In the genomic region with DNA sequence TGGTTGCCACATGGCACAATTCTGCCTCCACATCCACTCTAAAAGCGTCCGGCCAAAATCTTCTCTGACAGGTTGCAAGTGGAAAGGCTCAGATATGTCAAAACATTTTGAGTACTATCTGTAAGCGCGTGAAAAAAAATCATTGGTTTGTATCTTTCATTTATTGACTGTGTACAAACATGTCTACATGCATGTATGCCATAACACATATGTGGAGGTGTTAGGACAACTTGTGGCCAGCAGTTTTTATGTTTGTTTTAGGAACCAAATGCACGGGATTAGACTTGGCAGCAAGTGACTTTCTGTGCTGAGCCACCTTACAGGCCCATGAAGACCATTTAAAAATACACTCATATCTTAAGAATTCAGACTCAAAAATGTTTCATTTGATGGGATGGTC, we compare ENCODE assay signal across 17 mouse cellular contexts.
DNase-seq lines count a peak whose midpoint lies in the region; ATAC-seq lines count a peak whose summit lies in the region.
"Had no signal": no experiment of that assay in that cellular context is flagged by ENCODE, and none has a peak within 500 bp of the region (broad histone marks: within the 10 kb centered on the region; RNA-seq: fewer than 3 reads in every experiment).

No protein-coding gene starts in this region.

- H3K27me3 ChIP-seq in forebrain, embryonic 14.5 days (replicated peaks; ENCODE audit: control insufficient read depth, insufficient read depth, low read length) = no peaks in the 10 kb centered on the region
- no peaks in the 10 kb centered on the region for H3K27me3 ChIP-seq in forebrain, embryonic 11.5 days (ENCODE audit: control insufficient read depth, insufficient read depth, low read length)
- peaks cover 4% of the 10 kb centered on the region; the same call in 1 of the 2 replicates for H3K27me3 ChIP-seq in forebrain, embryonic 16.5 days (replicated peaks; ENCODE audit: control insufficient read depth, insufficient read depth, low read length)
- peaks cover 3% of the 10 kb centered on the region; the same call in 1 of the 2 replicates for H3K27me3 ChIP-seq in forebrain, embryonic 12.5 days
- H3K27me3 ChIP-seq in midbrain, embryonic 11.5 days (ENCODE audit: control insufficient read depth, insufficient read depth, low read length) = no peaks in the 10 kb centered on the region
- H3K27me3 ChIP-seq in midbrain, embryonic 13.5 days = no peaks in the 10 kb centered on the region
- H3K27me3 ChIP-seq: embryonic facial prominence, embryonic 12.5 days had no signal

- no peak overlapping the region for H3K4me2 ChIP-seq in forebrain, embryonic 14.5 days (ENCODE audit: low read length)
- no peak overlapping the region for H3K4me2 ChIP-seq in forebrain, embryonic 11.5 days (ENCODE audit: low read depth, low read length, severe bottlenecking)
- H3K4me2 ChIP-seq in forebrain, embryonic 16.5 days (ENCODE audit: low read length) = no peak overlapping the region
- H3K4me2 ChIP-seq in forebrain, embryonic 12.5 days = no peak overlapping the region
- no peak overlapping the region for H3K4me2 ChIP-seq in midbrain, embryonic 11.5 days
- no peak overlapping the region for H3K4me2 ChIP-seq in midbrain, embryonic 13.5 days (replicated peaks)
- H3K4me2 ChIP-seq: embryonic facial prominence, embryonic 12.5 days had no signal

- 76% methylated on average over 5 of the region's 5 CpGs for WGBS in forebrain, embryonic 14.5 days
- WGBS in forebrain, embryonic 11.5 days = 91% methylated on average over 5 of the region's 5 CpGs
- 70% methylated on average over 5 of the region's 5 CpGs for WGBS in forebrain, embryonic 16.5 days
- WGBS in forebrain, embryonic 12.5 days = 85% methylated on average over 5 of the region's 5 CpGs
- WGBS in midbrain, embryonic 11.5 days = 91% methylated on average over 5 of the region's 5 CpGs
- 94% methylated on average over 5 of the region's 5 CpGs for WGBS in midbrain, embryonic 13.5 days

- ATAC-seq in forebrain, embryonic 14.5 days = peak; percentile 62; the same call in 1 of the 2 replicates
- ATAC-seq in forebrain, embryonic 11.5 days (replicated peaks; ENCODE audit: low FRiP score) = no peak
- peak; percentile 57 for ATAC-seq in forebrain, embryonic 16.5 days
- ATAC-seq in forebrain, embryonic 12.5 days (ENCODE audit: low FRiP score) = no peak
- no peak for ATAC-seq in midbrain, embryonic 11.5 days (ENCODE audit: low FRiP score)
- ATAC-seq in midbrain, embryonic 13.5 days = no peak

- no peak overlapping the region for H3K27ac ChIP-seq in forebrain, embryonic 14.5 days (ENCODE audit: low read depth, low read length)
- no peak overlapping the region for H3K27ac ChIP-seq in forebrain, embryonic 11.5 days (ENCODE audit: low read depth, low read length)
- H3K27ac ChIP-seq in forebrain, embryonic 16.5 days (ENCODE audit: low read length) = no peak overlapping the region
- H3K27ac ChIP-seq in forebrain, embryonic 12.5 days = no peak overlapping the region
- no peak overlapping the region for H3K27ac ChIP-seq in midbrain, embryonic 11.5 days (ENCODE audit: low read depth, low read length)
- no peak overlapping the region for H3K27ac ChIP-seq in midbrain, embryonic 13.5 days
- H3K27ac ChIP-seq: embryonic facial prominence, embryonic 10.5 days; embryonic facial prominence, embryonic 12.5 days had no signal

- H3K4me3 ChIP-seq in forebrain, embryonic 14.5 days (ENCODE audit: low read depth, low read length) = no peak overlapping the region
- H3K4me3 ChIP-seq in forebrain, embryonic 11.5 days (ENCODE audit: low read depth, low read length) = no peak overlapping the region
- H3K4me3 ChIP-seq in forebrain, embryonic 16.5 days (replicated peaks; ENCODE audit: low read length) = no peak overlapping the region
- H3K4me3 ChIP-seq in forebrain, embryonic 12.5 days (replicated peaks) = no peak overlapping the region
- no peak overlapping the region for H3K4me3 ChIP-seq in midbrain, embryonic 11.5 days (ENCODE audit: low read depth, low read length)
- H3K4me3 ChIP-seq in midbrain, embryonic 13.5 days (replicated peaks) = no peak overlapping the region
- H3K4me3 ChIP-seq: embryonic facial prominence, embryonic 10.5 days; embryonic facial prominence, embryonic 12.5 days had no signal

- peak; percentile 63 for DNase-seq in forebrain, embryonic 14.5 days (ENCODE audit: low spot score)
- DNase-seq in forebrain, embryonic 11.5 days (ENCODE audit: low spot score) = no peak
- DNase-seq in midbrain, embryonic 11.5 days (ENCODE audit: low spot score, missing footprints) = peak; percentile 44
- DNase-seq in ovary, postnatal 36 days (ENCODE audit: low spot score) = no peak
- DNase-seq: adrenal gland, adult 2 months; adrenal gland, postnatal 10 days; adrenal gland, postnatal 25 days; cerebellum, adult 11-12 months; cerebellum, adult 2 months; cerebellum, adult 9-10 months; cerebellum, postnatal 10 days; cerebellum, postnatal 25 days had no signal

- no peaks in the 10 kb centered on the region for H3K9me3 ChIP-seq in forebrain, embryonic 14.5 days (replicated peaks; ENCODE audit: control insufficient read depth, low read length)
- no peaks in the 10 kb centered on the region for H3K9me3 ChIP-seq in forebrain, embryonic 11.5 days (ENCODE audit: control insufficient read depth, low read length)
- H3K9me3 ChIP-seq in forebrain, embryonic 16.5 days (ENCODE audit: control insufficient read depth, low read length) = no peaks in the 10 kb centered on the region
- H3K9me3 ChIP-seq in forebrain, embryonic 12.5 days = no peaks in the 10 kb centered on the region
- H3K9me3 ChIP-seq in midbrain, embryonic 11.5 days (ENCODE audit: control insufficient read depth, low read length) = no peaks in the 10 kb centered on the region
- H3K9me3 ChIP-seq in midbrain, embryonic 13.5 days = no peaks in the 10 kb centered on the region
- H3K9me3 ChIP-seq: embryonic facial prominence, embryonic 10.5 days; embryonic facial prominence, embryonic 12.5 days had no signal

- no peaks in the 10 kb centered on the region for H3K36me3 ChIP-seq in forebrain, embryonic 14.5 days (ENCODE audit: control insufficient read depth, insufficient read depth, low read length)
- no peaks in the 10 kb centered on the region for H3K36me3 ChIP-seq in forebrain, embryonic 11.5 days (ENCODE audit: control insufficient read depth, insufficient read depth, low read length)
- H3K36me3 ChIP-seq in forebrain, embryonic 16.5 days (ENCODE audit: control insufficient read depth, insufficient read depth) = no peaks in the 10 kb centered on the region
- H3K36me3 ChIP-seq in forebrain, embryonic 12.5 days (replicated peaks) = no peaks in the 10 kb centered on the region
- H3K36me3 ChIP-seq in midbrain, embryonic 11.5 days (ENCODE audit: control insufficient read depth, insufficient read depth, low read length) = no peaks in the 10 kb centered on the region
- H3K36me3 ChIP-seq in midbrain, embryonic 13.5 days = no peaks in the 10 kb centered on the region
- H3K36me3 ChIP-seq: embryonic facial prominence, embryonic 10.5 days; embryonic facial prominence, embryonic 12.5 days had no signal

- H3K4me1 ChIP-seq in forebrain, embryonic 14.5 days (ENCODE audit: control insufficient read depth, insufficient read depth, low read length) = no peaks in the 10 kb centered on the region
- H3K4me1 ChIP-seq in forebrain, embryonic 11.5 days (replicated peaks; ENCODE audit: control insufficient read depth, insufficient read depth, low read length) = no peaks in the 10 kb centered on the region
- H3K4me1 ChIP-seq in forebrain, embryonic 16.5 days (replicated peaks; ENCODE audit: control insufficient read depth, insufficient read depth, low read length) = 0 out of 2 replicates have a peak, but pooled peaks cover 4% of the 10 kb centered on the region
- peaks cover 9% of the 10 kb centered on the region; the same call in 1 of the 2 replicates for H3K4me1 ChIP-seq in forebrain, embryonic 12.5 days
- H3K4me1 ChIP-seq in midbrain, embryonic 11.5 days (ENCODE audit: control insufficient read depth, insufficient read depth, low read length) = no peaks in the 10 kb centered on the region
- H3K4me1 ChIP-seq in midbrain, embryonic 13.5 days (replicated peaks) = peaks cover 3% of the 10 kb centered on the region; the same call in 1 of the 2 replicates
- H3K4me1 ChIP-seq: embryonic facial prominence, embryonic 12.5 days had no signal

- no peak overlapping the region for H3K9ac ChIP-seq in forebrain, embryonic 14.5 days (ENCODE audit: low read length)
- H3K9ac ChIP-seq in forebrain, embryonic 11.5 days (ENCODE audit: low read length) = no peak overlapping the region
- H3K9ac ChIP-seq in forebrain, embryonic 16.5 days (replicated peaks; ENCODE audit: low read depth, low read length) = no peak overlapping the region
- no peak overlapping the region for H3K9ac ChIP-seq in forebrain, embryonic 12.5 days
- H3K9ac ChIP-seq in midbrain, embryonic 11.5 days (ENCODE audit: low read length) = no peak overlapping the region
- no peak overlapping the region for H3K9ac ChIP-seq in midbrain, embryonic 13.5 days (replicated peaks)
- H3K9ac ChIP-seq: embryonic facial prominence, embryonic 12.5 days had no signal

Comparison
In these comparisons a context has a peak if more than half of its experiments do, and no peak if none do; other contexts are left out.
1. ATAC-seq: peak in forebrain, embryonic 14.5 days (single experiment) and forebrain, embryonic 16.5 days (single experiment); none in forebrain, embryonic 11.5 days (single experiment), forebrain, embryonic 12.5 days (single experiment), midbrain, embryonic 11.5 days (single experiment) and midbrain, embryonic 13.5 days (single experiment).
2. DNase-seq: peak in forebrain, embryonic 14.5 days (single experiment) and midbrain, embryonic 11.5 days (single experiment); none in forebrain, embryonic 11.5 days (single experiment) and ovary, postnatal 36 days (single experiment).